Mouse (Mus musculus) left cerebral cortex, adult 8-10 months (tissue): ENCODE data around the gene Spock2. TPM values are rescaled to one million over a fixed set of nuclear protein-coding genes. Genes with fewer than 3 reads are reported as not detected.
"Not testable (repeated sequence)": the region's sequence is repeated elsewhere in the genome, so short reads cannot be mapped to it uniquely, and the experiment has no call there.

ENCODE experiments used
- DNase-seq, 2 experiments: peaks; one replicate each; pipeline ENCODE4 v3.0.0; 2022; ENCODE audit warnings: low spot score in 2 of 2
- total RNA-seq, 4 experiments: library from RNA; stranded (reverse); gene quantifications; 2 replicates each; pipeline ENCODE4 v1.2.4; 2022

The Spock2 gene
- total RNA-seq, 4 experiments from 2014 or later: 540 to 596 (median 571) TPM

- DNase-seq: not testable (repeated sequence)
These were observed 41.6 kb downstream of the Spock2 start for GRCm38 (mm10) chr10:60147510-60148047.

- peak in 1 of 2 experiments; percentile 60 for DNase-seq
These were observed 42.1 kb downstream of the Spock2 start for GRCm38 (mm10) chr10:60148087-60148486.

DNA sequence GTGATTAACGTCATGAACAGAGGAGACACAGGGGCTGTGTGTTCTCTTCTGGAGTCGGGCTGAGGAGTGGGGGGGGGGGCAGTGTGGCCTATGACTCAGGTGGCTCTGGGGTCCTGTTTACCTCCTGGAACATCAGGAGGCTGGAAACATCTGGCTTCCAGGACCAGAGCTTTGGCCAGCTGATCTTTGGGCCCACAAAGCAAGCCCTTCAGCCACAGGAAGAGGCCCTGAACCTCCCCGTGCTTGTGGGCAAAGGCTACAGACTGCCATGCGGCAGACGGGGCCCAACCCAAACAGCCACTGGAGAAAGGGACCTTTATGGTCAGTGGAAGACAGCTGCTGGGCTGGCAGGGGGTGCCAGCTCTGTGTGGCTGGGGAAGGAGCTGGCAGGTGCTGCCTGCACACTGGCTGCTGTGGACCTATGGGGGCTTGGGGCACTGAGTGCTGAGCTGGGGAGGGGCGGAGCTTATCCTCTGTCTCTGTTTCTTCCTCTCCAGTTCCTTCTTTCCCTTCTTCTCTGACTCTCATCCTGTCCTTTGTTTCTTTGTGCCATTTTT is 45.2 kb downstream of the Spock2 start:
- DNase-seq: no peak

DNA sequence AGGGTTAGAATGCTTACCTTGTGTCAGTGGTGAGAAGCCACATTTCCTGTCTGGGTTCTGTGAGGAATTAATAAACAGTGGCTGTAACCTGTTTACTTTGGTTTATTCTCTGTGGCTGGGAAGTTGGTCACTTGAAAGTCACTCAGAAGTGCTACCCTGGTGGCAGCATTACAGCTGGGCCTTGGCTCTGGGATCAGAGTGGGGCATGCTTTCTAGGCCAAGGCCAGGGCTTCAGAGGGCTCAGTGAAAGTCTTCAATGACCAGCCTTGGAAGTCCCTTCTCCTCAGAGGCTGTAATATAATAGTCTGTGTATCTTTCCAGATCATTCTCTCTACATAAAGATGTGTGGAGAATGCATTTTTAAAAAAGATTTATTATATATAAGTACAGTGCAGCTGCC is 50.0 kb downstream of the Spock2 start:
- no peak for DNase-seq

DNA sequence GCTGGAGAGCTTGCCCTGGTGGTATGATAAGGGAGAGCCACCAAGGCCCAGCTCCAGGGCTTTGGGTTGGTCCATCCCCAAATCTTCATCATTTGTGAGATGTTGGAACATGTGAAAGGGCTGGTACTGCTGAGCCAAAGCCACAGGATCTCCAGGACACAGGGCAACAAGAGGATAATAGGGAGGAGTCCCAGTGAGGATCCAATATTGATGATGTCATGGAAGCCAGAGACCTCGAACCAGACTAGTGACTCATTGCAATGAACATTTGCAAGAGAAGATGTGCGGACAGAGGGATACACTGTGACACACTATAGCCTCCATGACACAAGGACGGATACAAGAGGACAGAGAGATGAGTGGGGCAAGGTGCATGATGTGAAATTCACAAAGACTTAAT is 52.1 kb downstream of the Spock2 start:
- no peak for DNase-seq

- DNase-seq: not testable (repeated sequence)
These were observed 55.4 kb downstream of the Spock2 start for GRCm38 (mm10) chr10:60161397-60161796.

DNA sequence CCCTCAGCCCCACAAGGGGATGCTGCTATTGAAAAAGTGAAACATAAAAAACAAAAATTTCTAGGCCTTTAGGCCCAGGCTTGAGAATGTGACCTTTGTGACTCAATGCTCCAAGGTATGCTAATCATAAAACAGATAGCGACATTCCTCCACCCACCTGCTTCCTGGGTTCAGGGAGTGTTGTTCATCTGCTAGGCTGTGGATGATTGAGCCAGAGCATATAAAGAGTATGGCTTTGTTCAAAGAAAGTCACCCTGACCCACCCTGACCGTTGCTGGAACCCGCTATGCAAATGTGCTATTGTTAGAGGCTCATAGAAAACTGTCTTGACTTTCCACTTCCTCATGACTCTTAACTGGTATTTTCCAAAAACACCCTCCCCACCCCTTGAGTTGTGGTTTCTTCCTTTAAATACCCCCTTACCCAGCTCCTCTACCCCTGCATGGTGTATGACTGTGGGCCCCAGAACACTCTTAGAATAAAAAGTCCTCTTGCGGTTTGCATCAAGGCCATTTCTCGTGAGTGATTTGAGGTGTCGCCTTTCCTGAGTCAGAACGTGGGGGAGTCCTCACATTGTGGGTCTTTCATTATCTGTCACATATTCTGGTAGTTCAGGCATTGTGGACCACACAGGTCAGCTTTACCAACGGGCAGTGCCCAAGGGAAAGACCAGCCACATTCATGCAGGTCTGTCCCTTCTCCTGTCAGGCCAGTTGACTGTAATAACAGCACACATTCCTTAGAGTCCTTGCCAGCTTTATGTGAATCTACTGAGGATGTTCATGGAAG is 56.4 kb downstream of the Spock2 start:
- not testable (repeated sequence) for DNase-seq

DNA sequence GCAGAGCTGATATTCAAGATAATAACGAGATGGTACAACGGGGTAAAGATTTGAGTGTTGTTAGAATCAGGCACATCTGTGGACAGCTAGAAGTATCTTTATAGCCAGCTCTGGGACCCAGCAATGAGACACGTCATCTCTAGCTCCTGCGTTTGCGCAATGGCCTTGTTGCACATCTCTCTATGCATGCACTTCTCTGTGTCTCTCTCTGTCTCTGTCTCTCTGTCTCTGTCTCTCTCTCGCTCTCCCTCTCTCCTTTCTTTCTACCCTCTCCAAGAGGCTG is 56.9 kb downstream of the Spock2 start:
- DNase-seq: no peak

- no peak for DNase-seq
These were observed 58.9 kb downstream of the Spock2 start for GRCm38 (mm10) chr10:60164869-60165268.

- DNase-seq: no peak
These were observed 60.0 kb downstream of the Spock2 start for GRCm38 (mm10) chr10:60166068-60166467.

DNA sequence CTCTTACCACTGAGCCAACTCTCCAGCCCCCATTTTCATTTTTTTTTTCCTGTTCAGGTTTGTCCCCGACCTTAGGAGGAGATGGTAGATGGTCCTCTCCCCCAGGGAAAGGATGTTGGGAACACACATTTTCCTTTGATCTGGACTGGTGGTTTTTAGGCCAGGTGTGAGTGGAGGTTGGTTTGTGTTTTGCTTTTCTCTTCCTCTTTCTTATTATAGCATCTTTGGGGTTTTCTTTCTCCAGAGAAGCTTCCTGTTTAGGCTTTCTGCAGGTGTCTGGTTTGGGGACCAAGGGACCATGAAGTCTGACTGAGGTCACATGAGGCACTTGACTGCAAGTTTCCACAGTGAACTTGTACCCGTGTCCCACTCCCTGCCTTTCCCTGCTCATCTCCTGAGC is 62.3 kb downstream of the Spock2 start:
- DNase-seq: no peak

GRCm38 (mm10) chr10:60168960-60169359 is 62.9 kb downstream of the Spock2 start:
- no peak for DNase-seq

- DNase-seq: no peak
These were observed 64.5 kb downstream of the Spock2 start for GRCm38 (mm10) chr10:60170326-60171089.

GRCm38 (mm10) chr10:60171368-60171767 is 65.3 kb downstream of the Spock2 start:
- no peak for DNase-seq

- DNase-seq: no peak
These were observed 66.3 kb downstream of the Spock2 start for GRCm38 (mm10) chr10:60172306-60172705.

DNA sequence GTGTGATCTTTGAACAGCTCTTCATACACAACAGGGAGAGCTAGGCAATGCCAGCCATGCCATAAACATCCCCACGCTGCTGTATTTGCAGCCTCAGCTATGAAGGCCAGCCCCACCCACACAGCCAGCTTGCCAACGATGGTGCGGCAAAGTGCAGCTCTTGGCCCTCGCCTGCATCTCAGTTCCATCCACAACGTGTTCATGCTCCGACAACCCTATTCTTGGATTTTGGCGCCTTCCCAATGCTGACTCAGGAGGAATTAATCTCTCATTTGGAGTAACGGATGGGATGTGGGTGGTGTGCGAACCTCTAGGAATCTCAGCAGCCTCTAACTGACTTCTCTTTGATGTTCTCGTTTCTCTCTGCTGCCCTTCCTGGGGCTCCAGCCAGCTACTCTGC is 67.0 kb downstream of the Spock2 start:
- peak; percentile 70 to 92 for DNase-seq

DNA sequence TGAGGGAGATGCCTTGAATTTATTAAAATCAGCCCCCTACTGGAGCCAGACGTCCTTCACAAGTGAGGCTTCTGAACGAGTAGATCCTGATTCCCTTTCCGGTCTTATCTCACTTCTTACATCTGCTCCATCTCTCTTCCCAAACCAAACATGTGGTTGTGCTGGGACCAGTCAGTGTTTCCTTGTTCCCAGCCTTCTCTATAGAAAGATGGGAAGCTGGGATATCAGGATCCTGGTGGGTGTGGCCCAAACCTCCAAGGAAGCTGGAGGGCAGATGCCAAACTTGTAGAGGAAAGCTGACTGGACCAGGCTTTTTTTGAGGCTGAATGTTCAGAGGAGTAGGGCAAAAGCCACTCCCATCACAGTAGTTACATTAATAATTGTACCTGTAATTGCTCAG is 68.5 kb downstream of the Spock2 start:
- no peak for DNase-seq

DNA sequence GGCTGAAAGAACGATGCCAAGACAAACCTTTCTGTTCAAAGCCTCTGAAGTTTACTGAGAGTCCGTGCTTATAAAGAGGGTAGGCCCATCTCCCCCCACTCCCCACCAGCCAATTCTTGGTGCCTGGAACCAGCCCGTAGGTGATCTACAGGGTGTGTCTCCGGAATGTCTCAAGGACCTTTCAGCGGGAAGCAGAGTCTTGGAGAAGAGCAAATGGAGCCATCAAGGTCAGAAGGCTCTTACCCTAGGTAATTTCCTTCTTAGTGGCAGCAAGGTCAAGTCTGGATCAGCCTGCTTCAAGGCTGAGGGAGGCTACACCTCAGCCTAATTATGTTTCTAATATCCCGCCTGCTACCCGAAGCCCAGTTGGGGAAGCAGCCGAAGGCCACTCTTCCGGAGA is 69.3 kb downstream of the Spock2 start:
- DNase-seq: not testable (repeated sequence)
